Mouse (Mus musculus) small intestine, adult 2 months (tissue): Measurements from ENCODE around the gene Sdc4.

Source experiments
- CTCF ChIP-seq: fragments of 200-500 bp; IDR thresholded peaks from 2 replicates; pipeline ENCODE4 v1.5.1; 2012; ENCODE audit warnings: low read depth, mild to moderate bottlenecking, control low read depth, inconsistent platforms, low read length, moderate library complexity, mixed read lengths; ENCODE audit not compliant: insufficient replicate concordance, insufficient read length; ENCODE audit errors: extremely low read depth
- POLR2A ChIP-seq: fragments of 200-500 bp; IDR thresholded peaks from 2 replicates; pipeline ENCODE4 v1.6.1; 2012; ENCODE audit warnings: low read depth, mild to moderate bottlenecking, control low read depth, inconsistent platforms, low read length, moderate library complexity

DNA sequence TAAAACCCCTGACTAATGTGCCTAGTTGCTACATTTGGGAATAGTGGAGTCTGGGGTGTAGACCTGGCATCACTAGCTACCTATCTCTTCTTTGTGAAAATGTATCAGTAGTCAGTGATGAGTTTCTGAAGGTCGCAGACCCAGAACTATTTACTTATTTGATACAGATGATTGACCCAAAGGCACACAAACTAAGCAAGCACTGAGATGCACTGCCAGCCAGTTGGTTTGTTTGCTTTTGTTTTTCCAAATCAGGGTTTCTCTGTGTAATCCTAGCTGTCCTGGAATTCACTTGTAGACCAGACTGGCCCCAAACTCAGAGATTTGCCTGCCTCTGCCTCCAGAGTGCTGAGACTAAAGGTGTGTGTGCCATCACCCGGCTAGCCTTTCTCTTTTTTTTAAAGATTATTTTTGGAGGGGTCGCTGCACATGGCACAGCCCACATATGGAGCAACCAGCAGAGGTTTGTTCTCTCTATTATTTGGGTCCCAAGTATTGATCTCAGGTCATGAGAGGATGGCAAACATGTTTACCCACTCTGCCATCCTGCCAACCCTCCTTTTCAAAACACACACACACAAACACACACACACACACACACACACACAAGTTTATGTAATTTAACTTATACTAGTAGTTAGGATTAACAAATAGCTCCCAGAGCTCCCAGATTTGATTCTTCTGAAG lies 1.9 kb upstream of the Sdc4 start:
- no peak for TF ChIP-seq POLR2A
- no peak for TF ChIP-seq CTCF
